Mouse (Mus musculus) hindbrain, embryonic 15.5 days (tissue): ENCODE measurements around the gene Atp6v0a2. TPM values are rescaled to one million over a fixed set of nuclear protein-coding genes. Genes with fewer than 3 reads are reported as not detected.
"Not testable (repeated sequence)": the region's sequence is repeated elsewhere in the genome, so short reads cannot be mapped to it uniquely, and the experiment has no call there.

ENCODE experiments used
- ATAC-seq: fragments of 200-750 bp; cut with Nextera tagmentation; 2 replicates; pipeline ENCODE4 v1.8.0; 2017; ENCODE audit warnings: low read depth, moderate number of reproducible peaks, moderate TSS enrichment; ENCODE audit not compliant: low FRiP score
- H3K27ac ChIP-seq: fragments of 300-500 bp; sonication (generic); replicated peaks from 2 replicates; pipeline ENCODE4 v1.5.1; 2015; ENCODE audit warnings: mild to moderate bottlenecking, inconsistent platforms
- H3K27me3 ChIP-seq: fragments of 300-500 bp; sonication (generic); 2 replicates; pipeline ENCODE4 v1.6.1; 2015; ENCODE audit warnings: control low read depth, inconsistent platforms
- H3K36me3 ChIP-seq: fragments of 300-500 bp; sonication (generic); 2 replicates; pipeline ENCODE4 v1.6.1; 2015; ENCODE audit warnings: control low read depth, inconsistent platforms
- H3K4me1 ChIP-seq: fragments of 300-500 bp; sonication (generic); replicated peaks from 2 replicates; pipeline ENCODE4 v1.6.1; 2015; ENCODE audit warnings: control low read depth, inconsistent platforms
- H3K4me2 ChIP-seq: fragments of 300-500 bp; sonication (generic); 2 replicates; pipeline ENCODE4 v1.6.1; 2015; ENCODE audit warnings: moderate library complexity, mild to moderate bottlenecking, inconsistent platforms
- H3K4me3 ChIP-seq: fragments of 300-500 bp; sonication (generic); 2 replicates; pipeline ENCODE4 v1.5.1; 2015; ENCODE audit warnings: mild to moderate bottlenecking, inconsistent platforms
- H3K9ac ChIP-seq: fragments of 300-500 bp; sonication (generic); 2 replicates; pipeline ENCODE4 v1.6.1; 2015; ENCODE audit warnings: inconsistent platforms
- H3K9me3 ChIP-seq: fragments of 300-500 bp; sonication (generic); 2 replicates; pipeline ENCODE4 v1.6.1; 2016; ENCODE audit warnings: control low read depth, inconsistent platforms
- WGBS: fragments of 180-500 bp; shearing (Covaris S2); methylation state at CpG from one replicate; pipeline ENCODE4 v1.1.7; 2015; 5-methylcytosine and 5-hydroxymethylcytosine counted together
- polyA plus RNA-seq: library from polyadenylated mRNA; unstranded; fragments of >200 nt; fragmentation: Nextera tagmentation; extraction: Ambion mirVana; gene quantifications from 2 replicates; pipeline ENCODE4 v1.2.1, GENCODE M21; 2015

Gene Atp6v0a2
- 34.5 and 37.8 TPM in 2 replicates for polyA plus RNA-seq

GRCm38 (mm10) chr5:124628448-124629363 is at the start of gene Atp6v0a2:
Gene Atp6v0a2 (plus strand): TSS chr5:124628576.
- peak; percentile 97 for ATAC-seq
- H3K27ac ChIP-seq, result peak within 1 kb of the TSS; percentile 73
- H3K27me3 ChIP-seq, result no peaks in the 10 kb centered on the region
- H3K36me3 ChIP-seq, result peaks cover 11% of the 10 kb centered on the region; the same call in 1 of the 2 replicates
- under 1% methylated on average over 58 of the region's 58 CpGs for WGBS
- H3K9me3 ChIP-seq, result no peaks in the 10 kb centered on the region
- peaks cover 21% of the 10 kb centered on the region for H3K4me1 ChIP-seq
- peak within 1 kb of the TSS; percentile 90 for H3K4me2 ChIP-seq
- peak within 1 kb of the TSS; percentile 90 for H3K9ac ChIP-seq
- peak within 1 kb of the TSS; percentile 90 for H3K4me3 ChIP-seq

- Histone ChIP-seq H3K4me2 (peak within 1 kb of the TSS; percentile 82), H3K9me3 (no peaks in the 10 kb centered on the region), H3K27ac (peak within 1 kb of the TSS; percentile 36), H3K4me3 (peak within 1 kb of the TSS; percentile 66), H3K4me1 (peaks cover 26% of the 10 kb centered on the region), H3K36me3 (peaks cover 25% of the 10 kb centered on the region; the same call in 1 of the 2 replicates), H3K9ac (peak within 1 kb of the TSS; percentile 68), H3K27me3 (no peaks in the 10 kb centered on the region)
- WGBS, result under 1% methylated on average over 51 of the region's 51 CpGs
- peak; percentile 93 for ATAC-seq
Measured at GRCm38 (mm10) chr5:124578633-124579317, 49.6 kb upstream of the Atp6v0a2 start, which contains the start of the genes Eif2b1 and Gtf2h3. Gene Eif2b1 (minus strand): TSS chr5:124579131. Gene Gtf2h3 (plus strand): TSS chr5:124579140.

GRCm38 (mm10) chr5:124582515-124582914 is 45.9 kb upstream of the Atp6v0a2 start:
- Histone ChIP-seq H3K9me3 (no peaks in the 10 kb centered on the region), H3K4me3 (no peak overlapping the region), H3K4me1 (peaks cover 26% of the 10 kb centered on the region), H3K27ac (no peak overlapping the region), H3K36me3 (peaks cover 45% of the 10 kb centered on the region), H3K9ac (no peak overlapping the region), H3K27me3 (no peaks in the 10 kb centered on the region), H3K4me2 (no peak overlapping the region)
- 95% methylated on average over 5 of the region's 5 CpGs for WGBS
- no peak for ATAC-seq

- no peak overlapping the region for H3K9ac ChIP-seq
- WGBS, result 89% methylated on average over 3 of the region's 3 CpGs
- ATAC-seq, result no peak
- H3K9me3 ChIP-seq, result no peaks in the 10 kb centered on the region
- no peak overlapping the region for H3K27ac ChIP-seq
- no peak overlapping the region for H3K4me3 ChIP-seq
- H3K4me2 ChIP-seq, result no peak overlapping the region
- peaks cover 83% of the 10 kb centered on the region for H3K36me3 ChIP-seq
- no peaks in the 10 kb centered on the region for H3K27me3 ChIP-seq
- no peaks in the 10 kb centered on the region for H3K4me1 ChIP-seq
Measured at GRCm38 (mm10) chr5:124592768-124593167, 35.6 kb upstream of the Atp6v0a2 start.

- H3K4me2 ChIP-seq, result peak overlapping the region; percentile 98
- H3K9me3 ChIP-seq, result no peaks in the 10 kb centered on the region
- WGBS, result 6% methylated on average over 30 of the region's 30 CpGs
- H3K9ac ChIP-seq, result peak overlapping the region; percentile 68
- peak overlapping the region; percentile 70 for H3K27ac ChIP-seq
- H3K4me1 ChIP-seq, result peaks cover 16% of the 10 kb centered on the region
- H3K36me3 ChIP-seq, result peaks cover 39% of the 10 kb centered on the region
- no peaks in the 10 kb centered on the region for H3K27me3 ChIP-seq
- H3K4me3 ChIP-seq, result peak overlapping the region; percentile 74
- ATAC-seq, result peak; percentile 100
Measured at GRCm38 (mm10) chr5:124598224-124599174, 29.9 kb upstream of the Atp6v0a2 start.

GRCm38 (mm10) chr5:124599726-124600125 is 28.6 kb upstream of the Atp6v0a2 start:
- 56% methylated on average over 8 of the region's 8 CpGs for WGBS
- ATAC-seq, H3K9ac ChIP-seq, H3K27ac ChIP-seq, H3K9me3 ChIP-seq, H3K27me3 ChIP-seq: not testable (repeated sequence)
- H3K4me1 ChIP-seq, result peaks cover 16% of the 10 kb centered on the region
- H3K4me2 ChIP-seq, result peak overlapping the region; percentile 98
- H3K36me3 ChIP-seq, result peaks cover 26% of the 10 kb centered on the region
- peak overlapping the region; percentile 74; the same call in 1 of the 2 replicates for H3K4me3 ChIP-seq

GRCm38 (mm10) chr5:124602349-124602748 is 26.0 kb upstream of the Atp6v0a2 start:
- H3K4me2 ChIP-seq, result no peak overlapping the region
- 65% methylated on average over 5 of the region's 5 CpGs for WGBS
- no peaks in the 10 kb centered on the region for H3K27me3 ChIP-seq
- H3K36me3 ChIP-seq, result peaks cover 6% of the 10 kb centered on the region; the same call in 1 of the 2 replicates
- peaks cover 16% of the 10 kb centered on the region for H3K4me1 ChIP-seq
- H3K27ac ChIP-seq, result no peak overlapping the region
- H3K4me3 ChIP-seq, result no peak overlapping the region
- no peak overlapping the region for H3K9ac ChIP-seq
- no peak for ATAC-seq
- no peaks in the 10 kb centered on the region for H3K9me3 ChIP-seq

GRCm38 (mm10) chr5:124604296-124604695 is 24.1 kb upstream of the Atp6v0a2 start:
- Histone ChIP-seq H3K4me1 (peaks cover 7% of the 10 kb centered on the region), H3K27me3 (no peaks in the 10 kb centered on the region), H3K36me3 (peaks cover 13% of the 10 kb centered on the region; the same call in 1 of the 2 replicates), H3K4me2 (no peak overlapping the region), H3K4me3 (no peak overlapping the region), H3K9me3 (no peaks in the 10 kb centered on the region), H3K27ac (no peak overlapping the region), H3K9ac (no peak overlapping the region)
- no peak for ATAC-seq
- WGBS, result 85% methylated on average over 4 of the region's 4 CpGs

GRCm38 (mm10) chr5:124605041-124605622 is 23.2 kb upstream of the Atp6v0a2 start:
- ATAC-seq, result no peak
- H3K4me2 ChIP-seq, result no peak overlapping the region
- no peak overlapping the region for H3K27ac ChIP-seq
- no peak overlapping the region for H3K4me3 ChIP-seq
- no peaks in the 10 kb centered on the region for H3K9me3 ChIP-seq
- 89% methylated on average over 17 of the region's 17 CpGs for WGBS
- no peaks in the 10 kb centered on the region for H3K27me3 ChIP-seq
- no peak overlapping the region for H3K9ac ChIP-seq
- no peaks in the 10 kb centered on the region for H3K4me1 ChIP-seq
- H3K36me3 ChIP-seq, result peaks cover 14% of the 10 kb centered on the region; the same call in 1 of the 2 replicates

GRCm38 (mm10) chr5:124610965-124611364 is 17.4 kb upstream of the Atp6v0a2 start:
- 76% methylated on average over 10 of the region's 10 CpGs for WGBS
- Histone ChIP-seq H3K9me3 (no peaks in the 10 kb centered on the region), H3K36me3 (peaks cover 35% of the 10 kb centered on the region), H3K9ac (no peak overlapping the region), H3K27ac (no peak overlapping the region), H3K4me3 (no peak overlapping the region), H3K27me3 (no peaks in the 10 kb centered on the region), H3K4me2 (no peak overlapping the region), H3K4me1 (no peaks in the 10 kb centered on the region)
- ATAC-seq, result no peak

GRCm38 (mm10) chr5:124614709-124615108 is 13.7 kb upstream of the Atp6v0a2 start:
- H3K9ac ChIP-seq, result no peak overlapping the region
- H3K9me3 ChIP-seq, result no peaks in the 10 kb centered on the region
- ATAC-seq, result no peak
- no peak overlapping the region for H3K27ac ChIP-seq
- 85% methylated on average over 11 of the region's 11 CpGs for WGBS
- no peak overlapping the region for H3K4me3 ChIP-seq
- no peaks in the 10 kb centered on the region for H3K4me1 ChIP-seq
- H3K36me3 ChIP-seq, result peaks cover 28% of the 10 kb centered on the region; the same call in 1 of the 2 replicates
- H3K27me3 ChIP-seq, result no peaks in the 10 kb centered on the region
- no peak overlapping the region for H3K4me2 ChIP-seq
